Mouse (Mus musculus): Measurements from ENCODE around the gene Wdpcp. TPM values are rescaled to one million over a fixed set of nuclear protein-coding genes. Genes with fewer than 3 reads are reported as not detected.

Wdpcp gene
- polyA plus RNA-seq (2017; shearing (Covaris generic)): 0.92 TPM

DNA sequence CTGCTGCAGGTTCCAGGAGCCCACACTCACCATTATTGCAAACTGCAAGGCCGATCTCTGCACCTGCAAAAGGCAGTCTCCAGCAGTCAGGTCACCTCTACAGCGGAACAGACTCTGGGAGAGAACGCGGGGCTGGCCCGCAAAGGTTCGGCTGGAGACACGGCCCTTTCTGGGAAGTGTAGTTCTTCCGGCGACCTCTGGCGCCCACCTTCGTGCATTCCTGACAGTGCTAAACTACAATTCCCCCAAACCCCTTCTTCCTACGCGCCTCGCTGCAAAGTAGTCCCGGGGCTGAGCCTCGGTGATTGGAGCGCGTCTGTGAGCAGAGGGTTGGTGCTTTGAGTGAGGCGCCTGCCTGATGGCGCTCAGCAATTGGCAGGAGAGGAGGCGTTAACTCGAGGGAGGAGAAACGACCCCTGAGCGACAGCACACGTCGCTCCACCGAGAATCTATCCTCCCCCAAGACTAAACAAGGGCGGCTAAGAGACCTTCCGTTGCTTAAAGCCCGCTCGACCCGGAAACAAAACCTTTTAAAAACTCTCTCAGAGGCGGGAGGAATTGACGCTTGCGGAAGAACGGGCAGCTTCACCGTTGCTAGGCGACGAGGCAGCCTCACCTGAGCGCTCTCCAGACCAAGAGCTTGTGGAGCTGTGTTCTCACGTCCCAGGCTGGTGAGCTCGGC is at the start of gene Wdpcp, which contains the start of gene Mdh1:
Gene Wdpcp, plus strand, starts transcription at position 536 of the 682 bp plus-strand sequence.
Gene Mdh1, minus strand, starts transcription at position 668 of the 682 bp plus-strand sequence.

Other genes starting within 250 kb of the Wdpcp start
- 40.6 TPM for gene Ugp2, start 201.0 kb upstream of the Wdpcp start, polyA plus RNA-seq (2017; shearing (Covaris generic))
- gene Mdh1, start 132 bp downstream of the Wdpcp start, polyA plus RNA-seq (2017; shearing (Covaris generic)): 232 TPM